In the genomic region with DNA sequence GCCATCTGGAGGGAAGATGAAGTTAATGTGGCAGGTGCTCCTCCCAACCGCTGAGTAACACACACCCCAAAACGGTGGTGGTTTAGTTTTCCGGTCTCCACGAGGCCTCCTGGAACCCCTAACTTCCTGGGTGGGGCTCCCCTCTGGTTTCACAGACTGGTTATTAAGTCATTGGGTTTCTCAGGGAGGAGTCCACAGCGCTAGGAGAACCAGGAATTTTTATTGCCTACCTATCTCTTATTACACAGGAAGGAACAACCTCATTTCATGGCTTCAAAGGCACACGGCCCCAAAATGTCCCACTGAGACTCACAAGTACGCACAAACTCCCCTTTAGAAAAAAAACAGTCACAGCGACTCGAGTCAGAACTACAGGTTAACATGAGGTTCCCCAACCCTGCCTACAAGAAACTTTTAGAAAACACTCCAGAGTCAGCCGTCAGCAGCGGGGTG, we compare ENCODE assay signal across 8 mouse cellular contexts. TPM values are rescaled to one million over a fixed set of nuclear protein-coding genes. Genes with fewer than 3 reads are reported as not detected.
DNase-seq lines count a peak whose midpoint lies in the region; ATAC-seq lines count a peak whose summit lies in the region.

No protein-coding gene starts in this region.

- H3K4me2 ChIP-seq in heart, embryonic 12.5 days = no peak overlapping the region
- H3K4me2 ChIP-seq in neural tube, embryonic 11.5 days (ENCODE audit: low read depth) = no peak overlapping the region
- H3K4me2 ChIP-seq in neural tube, embryonic 15.5 days = no peak overlapping the region
- no peak overlapping the region for H3K4me2 ChIP-seq in midbrain, embryonic 11.5 days

- H3K4me3 ChIP-seq in heart, embryonic 12.5 days = no peak overlapping the region
- H3K4me3 ChIP-seq in neural tube, embryonic 11.5 days (ENCODE audit: low read depth, low read length) = no peak overlapping the region
- no peak overlapping the region for H3K4me3 ChIP-seq in neural tube, embryonic 15.5 days (replicated peaks)
- H3K4me3 ChIP-seq in midbrain, embryonic 11.5 days (ENCODE audit: low read depth, low read length) = no peak overlapping the region

- peak; percentile 90 for DNase-seq in heart, adult 11 months
- DNase-seq in neural tube, embryonic 11.5 days (ENCODE audit: low spot score) = peak; percentile 9
- DNase-seq in large intestine, adult 2 months (ENCODE audit: low read depth, low spot score) = peak; percentile 53
- peak; percentile 76 to 77 for DNase-seq in thymus, postnatal 10 days (ENCODE audit: low spot score in 2 of 2)
- no peak for DNase-seq in midbrain, embryonic 11.5 days (ENCODE audit: low spot score, missing footprints)
- DNase-seq in yolk sac, embryonic 10.5 days (ENCODE audit: low spot score) = no peak

- H3K36me3 ChIP-seq in heart, embryonic 12.5 days = peaks cover 60% of the 10 kb centered on the region
- peaks cover 3% of the 10 kb centered on the region; the same call in 1 of the 2 replicates for H3K36me3 ChIP-seq in neural tube, embryonic 11.5 days (ENCODE audit: control insufficient read depth, insufficient read depth, low read length)
- peaks cover 6% of the 10 kb centered on the region for H3K36me3 ChIP-seq in neural tube, embryonic 15.5 days
- H3K36me3 ChIP-seq in midbrain, embryonic 11.5 days (ENCODE audit: control insufficient read depth, insufficient read depth, low read length) = peaks cover 4% of the 10 kb centered on the region; the same call in 1 of the 2 replicates

- H3K9ac ChIP-seq in heart, embryonic 12.5 days = no peak overlapping the region
- no peak overlapping the region for H3K9ac ChIP-seq in neural tube, embryonic 11.5 days (ENCODE audit: low read length)
- no peak overlapping the region for H3K9ac ChIP-seq in neural tube, embryonic 15.5 days (replicated peaks)
- no peak overlapping the region for H3K9ac ChIP-seq in midbrain, embryonic 11.5 days (ENCODE audit: low read length)

- no peaks in the 10 kb centered on the region; the same call in 1 of the 2 replicates for H3K9me3 ChIP-seq in heart, embryonic 12.5 days (replicated peaks)
- H3K9me3 ChIP-seq in neural tube, embryonic 11.5 days (ENCODE audit: control insufficient read depth, low read length) = no peaks in the 10 kb centered on the region
- H3K9me3 ChIP-seq in neural tube, embryonic 15.5 days (replicated peaks) = no peaks in the 10 kb centered on the region
- H3K9me3 ChIP-seq in midbrain, embryonic 11.5 days (ENCODE audit: control insufficient read depth, low read length) = no peaks in the 10 kb centered on the region

- no peaks in the 10 kb centered on the region for H3K27me3 ChIP-seq in heart, embryonic 12.5 days (replicated peaks)
- no peaks in the 10 kb centered on the region for H3K27me3 ChIP-seq in neural tube, embryonic 11.5 days (ENCODE audit: control insufficient read depth, insufficient read depth, low read length)
- no peaks in the 10 kb centered on the region for H3K27me3 ChIP-seq in neural tube, embryonic 15.5 days (replicated peaks)
- no peaks in the 10 kb centered on the region; the same call in 1 of the 2 replicates for H3K27me3 ChIP-seq in midbrain, embryonic 11.5 days (ENCODE audit: control insufficient read depth, insufficient read depth, low read length)

- 74% methylated on average over 11 of the region's 11 CpGs for WGBS in heart, embryonic 12.5 days
- 50% methylated on average over 11 of the region's 11 CpGs for WGBS in neural tube, embryonic 11.5 days
- WGBS in neural tube, embryonic 15.5 days = 48% methylated on average over 11 of the region's 11 CpGs
- WGBS in large intestine, adult 2 months = 27% methylated on average over 11 of the region's 11 CpGs
- WGBS in midbrain, embryonic 11.5 days = 91% methylated on average over 11 of the region's 11 CpGs

- peaks cover 57% of the 10 kb centered on the region for H3K4me1 ChIP-seq in heart, embryonic 12.5 days (replicated peaks)
- peaks cover 22% of the 10 kb centered on the region; the same call in 1 of the 2 replicates for H3K4me1 ChIP-seq in neural tube, embryonic 11.5 days (ENCODE audit: control insufficient read depth, insufficient read depth, low read length)
- H3K4me1 ChIP-seq in neural tube, embryonic 15.5 days = peaks cover 56% of the 10 kb centered on the region
- H3K4me1 ChIP-seq in midbrain, embryonic 11.5 days (ENCODE audit: control insufficient read depth, insufficient read depth, low read length) = peaks cover 39% of the 10 kb centered on the region

- ATAC-seq in heart, embryonic 12.5 days (ENCODE audit: insufficient number of reproducible peaks, low FRiP score) = no peak
- ATAC-seq in neural tube, embryonic 11.5 days (ENCODE audit: insufficient read depth, low FRiP score, low TSS enrichment) = no peak
- ATAC-seq in neural tube, embryonic 15.5 days (ENCODE audit: low FRiP score) = no peak
- ATAC-seq in midbrain, embryonic 11.5 days (ENCODE audit: low FRiP score) = no peak

- no peak overlapping the region for H3K27ac ChIP-seq in heart, embryonic 12.5 days (ENCODE audit: poor library complexity, severe bottlenecking)
- no peak overlapping the region for H3K27ac ChIP-seq in neural tube, embryonic 11.5 days (ENCODE audit: low read depth, low read length)
- H3K27ac ChIP-seq in neural tube, embryonic 15.5 days (replicated peaks) = no peak overlapping the region
- no peak overlapping the region for H3K27ac ChIP-seq in midbrain, embryonic 11.5 days (ENCODE audit: low read depth, low read length)

RNA-seq across cellular contexts. Expression of gene Ezr, which starts 38.8 kb away (rescaled TPM):
- polyA plus RNA-seq in heart, embryonic 12.5 days (2016; fragmentation: Nextera tagmentation; extraction: Ambion mirVana) = 119 and 124 TPM in 2 replicates
- 63.4 and 74.3 TPM in 2 replicates for polyA plus RNA-seq in neural tube, embryonic 11.5 days (2014; fragmentation: Nextera tagmentation; extraction: Ambion mirVana)
- polyA plus RNA-seq in neural tube, embryonic 15.5 days (2015; fragmentation: Nextera tagmentation; extraction: Ambion mirVana) = 48.0 and 90.3 TPM in 2 replicates
- polyA plus RNA-seq in large intestine, adult 2 months (2012; rRNA removed) = 148 and 317 TPM in 2 replicates
- polyA plus RNA-seq in midbrain, embryonic 11.5 days (2014; fragmentation: Nextera tagmentation; extraction: Ambion mirVana) = 47.0 and 51.0 TPM in 2 replicates

Comparison
In these comparisons a context has a peak if more than half of its experiments do, and no peak if none do; other contexts are left out.
1. DNase-seq: peak in heart, adult 11 months (single experiment), neural tube, embryonic 11.5 days (single experiment), large intestine, adult 2 months (single experiment) and thymus, postnatal 10 days (2 of 2); none in midbrain, embryonic 11.5 days (single experiment) and yolk sac, embryonic 10.5 days (single experiment).